Mouse (Mus musculus): Measurements from ENCODE around the gene 4931422A03Rik.

- TF ChIP-seq GATA1 (IDR thresholded peaks at IDR 0.05; ENCODE audit: low read length) (no peak), TAL1 (IDR thresholded peaks at IDR 0.05; ENCODE audit: low read length) (no peak)
Measured at GRCm38 (mm10) chr2:104058381-104058780, 30.2 kb upstream of the 4931422A03Rik start.

All from erythroblast, embryonic 14.5 days (primary cell).